Mouse (Mus musculus): ENCODE data around the gene Ppp1r13b.

- TF ChIP-seq POLR2A (IDR thresholded peaks at IDR 0.05; ENCODE audit: low read depth, low read length), result no peak
- no peak for TF ChIP-seq CTCF (IDR thresholded peaks at IDR 0.05; ENCODE audit: extremely low read depth, insufficient read depth, insufficient read length, insufficient replicate concordance)
These were observed 38.1 kb downstream of the Ppp1r13b start for GRCm38 (mm10) chr12:111869806-111870205.
